Mouse (Mus musculus) hindbrain, embryonic 15.5 days (tissue): Measurements from ENCODE around the gene Steap1. TPM values are rescaled to one million over a fixed set of nuclear protein-coding genes. Genes with fewer than 3 reads are reported as not detected.

ENCODE experiments used
- polyA plus RNA-seq: library from polyadenylated mRNA; unstranded; fragments of >200 nt; fragmentation: Nextera tagmentation; extraction: Ambion mirVana; gene quantifications from 2 replicates; pipeline ENCODE4 v1.2.1, GENCODE M21; 2015

Gene Steap1
- polyA plus RNA-seq, 1 experiment from 2014 or later, result 1.6 TPM

Other genes starting within 250 kb of the Steap1 start
- gene Cldn12, start 234.4 kb downstream of the Steap1 start, polyA plus RNA-seq, result 16.3 and 18.7 TPM in 2 replicates
- gene Gtpbp10, start 189.8 kb downstream of the Steap1 start, polyA plus RNA-seq, result 17.1 and 18.3 TPM in 2 replicates
- 15.2 and 15.6 TPM in 2 replicates for gene Gm8773, start 175.5 kb downstream of the Steap1 start, polyA plus RNA-seq
- 9.7 and 12.2 TPM in 2 replicates for gene Cfap69, start 85.1 kb downstream of the Steap1 start, polyA plus RNA-seq
- 5.8 and 7.6 TPM in 2 replicates for gene Steap2, start 54.7 kb downstream of the Steap1 start, polyA plus RNA-seq